Mouse (Mus musculus) heart, embryonic 14.5 days (tissue): ENCODE measurements at regions not wholly inside any gene's neighbourhood (a gene's known extent, or its start where the extent isn't known, plus 50 kb on each side); places are given as distances from the start of the nearest gene placed in this dataset.

ENCODE experiments used
- ATAC-seq: fragments of 200-750 bp; cut with Nextera tagmentation; 2 replicates; pipeline ENCODE4 v1.8.0; 2017; ENCODE audit warnings: low read depth, moderate TSS enrichment; ENCODE audit not compliant: insufficient number of reproducible peaks, insufficient read depth, low FRiP score
- H3K27ac ChIP-seq, 2 experiments: fragments of 200-500 bp in 1 of 2; fragments of 300-500 bp in 1 of 2; sonication (generic) in 1 of 2; replicated peaks in 1 of 2; 2 replicates each; pipeline ENCODE4 v1.5.1; 2012 to 2014; ENCODE audit warnings: low read depth in 2 of 2, low read length in 2 of 2, control low read depth in 1 of 2, mild to moderate bottlenecking in 1 of 2, mixed read lengths in 1 of 2; ENCODE audit not compliant: control insufficient read depth in 1 of 2, insufficient read depth in 1 of 2
- H3K27me3 ChIP-seq: fragments of 300-500 bp; sonication (generic); 2 replicates; pipeline ENCODE4 v1.6.1; 2014; ENCODE audit warnings: mild to moderate bottlenecking, low read length, control low read depth; ENCODE audit not compliant: control insufficient read depth, insufficient read depth
- H3K36me3 ChIP-seq: fragments of 300-500 bp; sonication (generic); 2 replicates; pipeline ENCODE4 v1.6.1; 2014; ENCODE audit warnings: mild to moderate bottlenecking, control low read depth, low read length, mixed read lengths; ENCODE audit not compliant: control insufficient read depth, insufficient read depth
- H3K4me1 ChIP-seq, 2 experiments: fragments of 200-500 bp in 1 of 2; fragments of 300-500 bp in 1 of 2; sonication (generic) in 1 of 2; 2 replicates each; pipeline ENCODE4 v1.6.1; 2012 to 2014; ENCODE audit warnings: low read length in 2 of 2, control low read depth in 1 of 2, mixed read lengths in 1 of 2; ENCODE audit not compliant: control insufficient read depth in 2 of 2, insufficient read depth in 2 of 2
- H3K4me2 ChIP-seq: fragments of 300-500 bp; sonication (generic); 2 replicates; pipeline ENCODE4 v1.6.1; 2014; ENCODE audit warnings: mild to moderate bottlenecking, low read length
- H3K4me3 ChIP-seq, 2 experiments: fragments of 200-500 bp in 1 of 2; fragments of 300-500 bp in 1 of 2; sonication (generic) in 1 of 2; 2 replicates each; pipeline ENCODE4 v1.5.1; 2012 to 2014; ENCODE audit warnings: low read length in 2 of 2, mild to moderate bottlenecking in 2 of 2, control low read depth in 1 of 2, low read depth in 1 of 2, moderate library complexity in 1 of 2; ENCODE audit not compliant: control insufficient read depth in 1 of 2, insufficient read depth in 1 of 2
- H3K9ac ChIP-seq: fragments of 300-500 bp; sonication (generic); 2 replicates; pipeline ENCODE4 v1.6.1; 2014; ENCODE audit warnings: mild to moderate bottlenecking, low read length
- H3K9me3 ChIP-seq: fragments of 300-500 bp; sonication (generic); 2 replicates; pipeline ENCODE4 v1.6.1; 2016; ENCODE audit warnings: low read length, control low read depth; ENCODE audit not compliant: control insufficient read depth
- WGBS: fragments of 180-500 bp; shearing (Covaris S2); extraction: QIAGEN DNeasy Blood & Tissue Kit; methylation state at CpG from one replicate; pipeline ENCODE4 v1.1.7; 2014; 5-methylcytosine and 5-hydroxymethylcytosine counted together

GRCm38 (mm10) chr4:149844971-149845370 lies 70.9 kb upstream of the Slc25a33 start:
- no peaks in the 10 kb centered on the region for H3K36me3 ChIP-seq
- H3K9me3 ChIP-seq = no peaks in the 10 kb centered on the region
- H3K4me2 ChIP-seq = no peak overlapping the region
- no peak overlapping the region for H3K4me3 ChIP-seq
- peaks cover 7 to 10% of the 10 kb centered on the region in 2 experiments; a peak in 3 of 4 replicates for H3K4me1 ChIP-seq
- H3K9ac ChIP-seq = no peak overlapping the region
- 50% methylated on average over 10 of the region's 10 CpGs for WGBS
- no peak overlapping the region for H3K27ac ChIP-seq
- ATAC-seq = no peak
- H3K27me3 ChIP-seq = no peaks in the 10 kb centered on the region

DNA sequence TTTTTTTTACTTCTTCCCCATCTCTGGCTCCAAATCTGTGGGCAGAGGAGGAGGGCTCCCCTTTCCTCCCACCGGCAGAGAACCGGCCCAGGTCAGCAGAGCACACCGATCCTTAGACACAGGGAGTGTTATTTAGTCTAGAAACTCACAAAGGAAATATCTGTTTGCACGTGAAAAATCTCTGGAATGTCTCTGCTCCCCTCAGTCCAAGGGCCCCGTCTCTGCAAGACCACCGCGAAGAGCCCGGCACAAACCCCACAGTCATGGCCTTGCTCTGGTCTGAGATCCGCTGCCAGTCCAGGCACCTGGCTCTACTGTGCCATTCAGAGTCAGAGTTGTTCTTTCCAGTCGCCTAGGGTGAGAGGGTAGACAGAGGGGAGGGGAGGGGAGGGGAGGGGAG lies 69.7 kb upstream of the Slc25a33 start:
- Histone ChIP-seq H3K4me1 (peaks cover 7 to 10% of the 10 kb centered on the region in 2 experiments; a peak in 3 of 4 replicates), H3K4me3 (no peak overlapping the region), H3K9ac (no peak overlapping the region), H3K27me3 (no peaks in the 10 kb centered on the region), H3K9me3 (no peaks in the 10 kb centered on the region), H3K27ac (no peak overlapping the region), H3K36me3 (no peaks in the 10 kb centered on the region), H3K4me2 (no peak overlapping the region)
- WGBS = 32% methylated on average over 10 of the region's 10 CpGs
- no peak for ATAC-seq

DNA sequence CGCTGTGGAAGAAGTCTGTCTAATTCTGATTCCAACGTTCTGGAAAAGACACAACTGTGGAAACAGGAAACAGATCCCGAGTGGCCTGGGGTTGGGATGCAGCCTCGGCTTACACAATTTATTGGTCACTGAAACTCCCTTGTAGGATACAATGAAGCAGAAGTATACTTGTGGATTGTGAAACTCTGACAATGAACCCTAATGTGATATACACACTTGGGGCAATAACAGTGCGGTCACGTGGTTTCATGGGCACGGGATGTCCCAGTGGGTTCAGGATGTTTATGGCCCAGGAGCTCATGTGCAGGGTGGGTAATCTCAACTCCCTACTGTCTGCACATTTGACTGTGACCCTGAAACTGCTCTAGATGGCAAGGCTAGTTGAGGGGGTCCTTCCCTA lies 68.8 kb upstream of the Slc25a33 start:
- WGBS = 78% methylated on average over 7 of the region's 7 CpGs
- no peaks in the 10 kb centered on the region for H3K27me3 ChIP-seq
- H3K27ac ChIP-seq = no peak overlapping the region
- ATAC-seq = no peak
- no peaks in the 10 kb centered on the region for H3K9me3 ChIP-seq
- no peak overlapping the region for H3K4me3 ChIP-seq
- H3K9ac ChIP-seq = no peak overlapping the region
- H3K36me3 ChIP-seq = no peaks in the 10 kb centered on the region
- no peak overlapping the region for H3K4me2 ChIP-seq
- H3K4me1 ChIP-seq = peaks cover 7 to 10% of the 10 kb centered on the region in 2 experiments; a peak in 3 of 4 replicates

DNA sequence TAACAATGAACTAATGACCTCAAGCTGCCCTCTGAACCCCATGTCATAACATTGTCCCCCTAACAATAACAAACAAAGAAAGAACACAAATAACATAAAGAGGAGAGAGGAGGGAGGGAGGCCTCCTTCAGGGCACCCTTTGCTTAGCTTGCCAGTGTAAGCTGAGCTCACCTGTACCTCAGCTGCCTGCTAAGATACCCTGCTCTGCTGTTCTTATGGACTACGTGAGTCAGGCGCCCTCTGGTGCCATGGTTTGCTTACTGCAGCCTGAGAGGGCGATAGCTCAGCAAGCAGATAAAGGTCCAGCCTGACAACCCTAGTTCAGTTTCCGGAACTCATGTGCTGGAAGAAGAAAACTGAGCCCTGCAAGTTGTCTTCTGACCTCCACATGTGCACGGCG lies 67.8 kb upstream of the Slc25a33 start:
- ATAC-seq = no peak
- H3K27ac ChIP-seq = no peak overlapping the region

GRCm38 (mm10) chr4:149840511-149841292 lies 66.6 kb upstream of the Slc25a33 start:
- Histone ChIP-seq H3K36me3 (no peaks in the 10 kb centered on the region), H3K27ac (peak overlapping the region; percentile 16 to 44; a peak in 2 of 4 replicates), H3K9me3 (no peaks in the 10 kb centered on the region), H3K9ac (0 out of 2 replicates have a peak overlapping the region, but pooled peaks have one; percentile 8), H3K4me1 (peaks cover 5 to 10% of the 10 kb centered on the region in 2 experiments; a peak in 3 of 4 replicates), H3K4me2 (no peak overlapping the region), H3K4me3 (no peak overlapping the region), H3K27me3 (no peaks in the 10 kb centered on the region)
- peak; percentile 47 for ATAC-seq
- WGBS = 55% methylated on average over 12 of the region's 12 CpGs

More for the DNA sequence above, 67.8 kb upstream of the Slc25a33 start:
- Histone ChIP-seq H3K27me3 (no peaks in the 10 kb centered on the region), H3K4me1 (peaks cover 5 to 10% of the 10 kb centered on the region in 2 experiments; a peak in 3 of 4 replicates), H3K36me3 (no peaks in the 10 kb centered on the region), H3K4me3 (no peak overlapping the region), H3K4me2 (no peak overlapping the region), H3K9ac (no peak overlapping the region), H3K9me3 (no peaks in the 10 kb centered on the region)
- WGBS = 72% methylated on average over 6 of the region's 6 CpGs

DNA sequence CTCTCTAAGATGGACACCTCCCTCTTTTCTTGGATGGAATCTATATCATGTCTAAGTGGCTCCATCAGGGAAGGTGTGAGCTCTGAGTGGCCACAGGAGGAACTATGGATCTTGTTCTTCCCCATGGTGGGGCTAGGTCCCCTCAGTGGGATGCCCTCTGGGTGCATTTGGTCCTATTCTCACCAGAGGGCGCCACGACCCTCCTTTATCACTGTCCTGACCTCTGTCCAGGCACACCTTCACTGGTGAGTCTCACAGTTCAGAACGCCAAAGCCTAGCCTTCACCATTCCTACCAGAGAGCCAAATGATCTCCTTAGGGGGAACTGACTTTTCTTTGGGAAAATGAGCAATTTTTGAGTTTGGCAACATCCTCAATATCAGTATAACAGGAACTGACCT lies 64.6 kb upstream of the Slc25a33 start:
- Histone ChIP-seq H3K4me1 (peaks cover 5 to 7% of the 10 kb centered on the region in 2 experiments; a peak in 3 of 4 replicates), H3K4me3 (no peak overlapping the region), H3K9ac (no peak overlapping the region), H3K9me3 (no peaks in the 10 kb centered on the region), H3K36me3 (no peaks in the 10 kb centered on the region), H3K27me3 (no peaks in the 10 kb centered on the region), H3K27ac (no peak overlapping the region), H3K4me2 (no peak overlapping the region)
- WGBS = 3% methylated on average over 3 of the region's 3 CpGs
- no peak for ATAC-seq

DNA sequence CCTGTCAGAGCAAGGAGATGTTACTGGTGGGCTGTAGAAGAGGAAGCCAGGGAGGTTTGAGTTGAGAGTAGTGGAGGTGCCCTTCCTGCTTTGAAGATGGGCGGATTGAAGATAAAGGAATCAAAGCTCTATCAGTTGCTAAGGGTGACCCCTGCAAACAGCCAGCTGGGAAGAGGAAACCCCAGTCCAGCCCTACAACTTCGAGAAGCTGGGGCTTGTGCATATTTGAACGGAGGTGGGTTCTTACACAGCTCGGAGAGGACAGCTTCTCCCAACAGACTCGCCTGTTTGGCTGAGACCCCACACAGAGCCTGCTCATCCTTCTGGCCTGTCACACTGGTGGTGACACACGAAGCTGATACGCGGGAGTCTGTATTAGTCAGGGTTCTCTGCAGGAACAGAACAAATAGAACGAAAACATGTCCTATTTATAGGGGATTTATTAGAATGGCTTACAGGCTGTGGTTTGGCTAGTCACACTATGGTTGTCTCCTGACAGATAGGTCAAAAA lies 60.6 kb upstream of the Slc25a33 start:
- ATAC-seq = no peak
- no peaks in the 10 kb centered on the region for H3K36me3 ChIP-seq
- WGBS = 55% methylated on average over 9 of the region's 9 CpGs
- H3K4me1 ChIP-seq = no peaks in the 10 kb centered on the region
- no peak overlapping the region for H3K9ac ChIP-seq
- H3K9me3 ChIP-seq = no peaks in the 10 kb centered on the region
- H3K4me2 ChIP-seq = no peak overlapping the region
- no peaks in the 10 kb centered on the region for H3K27me3 ChIP-seq
- H3K27ac ChIP-seq = no peak overlapping the region
- H3K4me3 ChIP-seq = no peak overlapping the region
